Mouse (Mus musculus) limb, embryonic 15.5 days (tissue): ENCODE measurements around the gene Cisd3. TPM values are rescaled to one million over a fixed set of nuclear protein-coding genes. Genes with fewer than 3 reads are reported as not detected.
A peak's percentile ranks its signal among the peaks of the same experiment; 100 is the strongest.

Experiments used
- ATAC-seq: fragments of 200-750 bp; cut with Nextera tagmentation; 2 replicates; pipeline ENCODE4 v1.8.0; 2017; ENCODE audit warnings: low read depth, moderate TSS enrichment; ENCODE audit not compliant: insufficient number of reproducible peaks, low FRiP score, low TSS enrichment
- H3K27ac ChIP-seq: fragments of 300-500 bp; sonication (generic); 2 replicates; pipeline ENCODE4 v1.5.1; 2015; ENCODE audit warnings: moderate library complexity, mild to moderate bottlenecking, inconsistent platforms
- H3K27me3 ChIP-seq: fragments of 300-500 bp; sonication (generic); 2 replicates; pipeline ENCODE4 v1.6.1; 2015; ENCODE audit warnings: inconsistent platforms
- H3K36me3 ChIP-seq: fragments of 300-500 bp; sonication (generic); 2 replicates; pipeline ENCODE4 v1.6.1; 2015; ENCODE audit warnings: inconsistent platforms
- H3K4me1 ChIP-seq: fragments of 300-500 bp; sonication (generic); 2 replicates; pipeline ENCODE4 v1.6.1; 2015; ENCODE audit warnings: inconsistent platforms
- H3K4me2 ChIP-seq: fragments of 300-500 bp; sonication (generic); 2 replicates; pipeline ENCODE4 v1.6.1; 2015; ENCODE audit warnings: mild to moderate bottlenecking, inconsistent platforms
- H3K4me3 ChIP-seq: fragments of 300-500 bp; sonication (generic); 2 replicates; pipeline ENCODE4 v1.5.1; 2015; ENCODE audit warnings: mild to moderate bottlenecking, inconsistent platforms
- H3K9ac ChIP-seq: fragments of 300-500 bp; sonication (generic); 2 replicates; pipeline ENCODE4 v1.6.1; 2015; ENCODE audit warnings: inconsistent platforms
- H3K9me3 ChIP-seq: fragments of 300-500 bp; sonication (generic); 2 replicates; pipeline ENCODE4 v1.6.1; 2016; ENCODE audit warnings: inconsistent platforms
- WGBS: fragments of 180-500 bp; shearing (Covaris S2); methylation state at CpG from one replicate; pipeline ENCODE4 v1.1.7; 2015; 5-methylcytosine and 5-hydroxymethylcytosine counted together
- polyA plus RNA-seq: library from polyadenylated mRNA; unstranded; fragments of >200 nt; fragmentation: Nextera tagmentation; extraction: Ambion mirVana; gene quantifications from 2 replicates; pipeline ENCODE4 v1.2.1, GENCODE M21; 2015

The Cisd3 gene
- polyA plus RNA-seq, 1 experiment from 2014 or later: 13.5 TPM

DNA sequence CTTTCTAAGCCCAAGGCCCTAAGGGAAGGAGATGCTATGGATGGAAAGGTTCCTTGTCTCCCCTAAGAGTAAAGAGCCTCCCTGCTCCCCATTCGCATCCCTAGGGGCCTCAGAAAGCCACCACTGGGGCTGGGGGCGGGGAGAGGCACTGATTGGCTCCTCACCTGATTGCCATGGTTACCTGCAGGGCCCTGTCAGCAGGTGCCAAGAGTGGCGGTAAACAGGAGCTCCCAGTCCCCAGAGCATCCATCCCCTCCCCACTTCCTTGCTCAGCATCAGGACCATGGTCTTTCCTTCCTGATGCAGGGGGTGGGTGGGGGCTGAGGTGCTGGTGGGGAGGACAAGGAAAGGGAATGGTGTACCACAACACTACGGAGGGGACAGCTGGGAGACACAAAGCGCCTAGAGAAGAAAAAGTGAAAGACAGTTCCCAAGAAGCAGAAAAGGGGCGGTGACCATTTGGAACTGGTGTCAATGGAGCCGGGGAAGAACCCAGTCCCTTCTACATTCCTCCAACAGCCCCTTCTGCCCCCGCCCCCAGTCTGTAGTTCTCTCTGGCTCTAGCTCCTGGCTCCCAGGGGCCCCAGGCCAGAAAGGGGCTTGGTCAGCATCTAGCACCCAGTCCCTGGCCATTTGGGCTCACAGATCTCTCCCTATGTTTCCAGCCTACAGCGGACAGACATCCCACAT, 10.2 kb downstream of the Cisd3 start:
- peaks cover 51% of the 10 kb centered on the region for H3K4me1 ChIP-seq
- 0 out of 2 replicates have a peak overlapping the region, but pooled peaks have one; percentile 8 for H3K9ac ChIP-seq
- H3K4me3 ChIP-seq: no peak overlapping the region
- WGBS: 48% methylated on average over 9 of the region's 9 CpGs
- peaks cover 25% of the 10 kb centered on the region for H3K36me3 ChIP-seq
- no peaks in the 10 kb centered on the region for H3K27me3 ChIP-seq
- no peak for ATAC-seq
- no peaks in the 10 kb centered on the region for H3K9me3 ChIP-seq
- peak overlapping the region; percentile 21 for H3K4me2 ChIP-seq
- peak overlapping the region; percentile 73 for H3K27ac ChIP-seq

DNA sequence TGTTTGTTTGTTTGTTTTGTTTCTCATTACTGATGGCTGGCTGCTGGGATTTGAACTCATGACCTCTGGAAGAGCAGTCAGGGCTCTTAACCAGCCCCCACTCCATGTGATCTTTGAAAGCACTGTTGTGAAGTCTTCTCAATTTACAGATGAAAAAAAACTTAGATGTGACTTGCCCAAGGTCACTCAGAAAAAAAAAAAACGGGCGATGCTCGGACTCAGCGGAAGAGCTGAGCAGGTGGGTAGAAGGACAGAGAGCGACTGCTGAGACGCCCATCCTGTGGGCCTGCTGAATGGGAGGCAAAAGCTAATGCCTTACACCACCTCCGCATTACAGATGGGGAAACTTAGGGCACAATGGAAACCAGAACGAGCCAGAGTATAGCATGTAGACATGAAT, 11.0 kb downstream of the Cisd3 start:
- H3K36me3 ChIP-seq: peaks cover 17% of the 10 kb centered on the region
- WGBS: 71% methylated on average over 8 of the region's 8 CpGs
- ATAC-seq: no peak
- no peak overlapping the region for H3K4me2 ChIP-seq
- no peak overlapping the region for H3K4me3 ChIP-seq
- peaks cover 60% of the 10 kb centered on the region for H3K4me1 ChIP-seq
- no peaks in the 10 kb centered on the region for H3K9me3 ChIP-seq
- H3K27me3 ChIP-seq: no peaks in the 10 kb centered on the region
- H3K9ac ChIP-seq: no peak overlapping the region
- no peak overlapping the region for H3K27ac ChIP-seq

DNA sequence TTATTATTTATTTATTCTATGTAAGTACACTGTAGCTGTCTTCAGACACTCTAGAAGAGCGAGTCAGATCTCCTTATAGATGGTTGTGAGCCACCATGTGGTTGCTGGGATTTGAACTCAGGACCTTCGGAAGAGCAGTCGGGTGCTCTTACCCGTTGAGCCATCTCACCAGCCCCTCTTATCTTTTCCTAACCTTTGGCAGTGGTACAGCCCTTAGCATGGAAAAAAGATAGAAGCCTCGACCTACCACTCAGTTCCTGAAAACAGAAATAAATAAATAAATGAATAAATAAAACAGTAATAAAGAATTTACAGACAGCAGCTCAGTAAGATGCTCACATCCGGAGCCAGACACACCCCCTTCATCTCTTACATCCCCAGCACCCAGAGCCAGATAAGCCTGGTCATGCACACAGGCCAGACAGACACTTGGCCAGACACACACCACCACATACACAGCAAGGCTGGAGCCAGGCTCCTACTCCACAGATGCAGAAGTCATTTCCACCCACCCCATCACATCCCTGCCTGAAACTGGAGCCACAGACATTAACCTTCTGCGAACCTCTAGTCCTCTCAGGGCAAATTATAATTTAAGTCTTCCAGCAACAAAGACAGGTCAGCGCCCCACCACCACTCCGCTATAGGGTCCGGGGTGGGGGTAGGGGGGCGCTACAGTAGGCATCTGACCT, 11.7 kb downstream of the Cisd3 start:
- peak overlapping the region; percentile 83 for H3K4me2 ChIP-seq
- peak overlapping the region; percentile 93 for H3K9ac ChIP-seq
- H3K9me3 ChIP-seq: no peaks in the 10 kb centered on the region
- H3K4me3 ChIP-seq: peak overlapping the region; percentile 90
- H3K27me3 ChIP-seq: no peaks in the 10 kb centered on the region
- no peak for ATAC-seq
- H3K4me1 ChIP-seq: peaks cover 65% of the 10 kb centered on the region
- peaks cover 10% of the 10 kb centered on the region for H3K36me3 ChIP-seq
- 47% methylated on average over 11 of the region's 11 CpGs for WGBS
- H3K27ac ChIP-seq: peak overlapping the region; percentile 98

DNA sequence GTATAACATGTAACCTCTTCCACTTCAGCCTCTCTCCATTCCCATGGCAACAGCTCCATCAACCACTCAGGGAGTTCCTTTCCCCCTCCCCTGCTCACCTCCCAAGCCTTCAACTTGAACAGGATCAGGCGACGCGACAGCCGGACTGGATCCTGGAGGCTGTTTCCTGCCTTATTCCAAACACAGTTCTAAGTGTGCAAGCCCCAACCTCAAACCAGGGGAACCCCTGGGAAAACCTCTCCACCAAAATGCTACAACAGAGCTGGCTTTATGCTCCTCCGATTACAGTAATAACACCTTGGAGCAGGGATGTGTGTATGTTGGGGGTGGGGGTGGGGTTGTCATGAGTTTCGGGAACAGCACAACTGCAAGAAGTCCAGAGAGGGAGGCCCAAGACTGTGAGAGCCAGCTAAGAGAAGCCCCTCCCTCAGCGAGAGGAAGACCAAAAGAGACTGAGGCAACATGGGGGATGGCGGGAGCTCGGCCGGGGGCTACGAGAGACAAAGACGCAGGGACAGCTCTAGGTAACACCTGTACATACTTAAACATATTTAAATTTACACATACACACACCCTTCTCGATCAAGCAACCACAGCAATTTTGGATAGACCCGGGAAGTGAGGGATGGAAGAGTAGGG, 12.4 kb downstream of the Cisd3 start:
- Histone ChIP-seq H3K9me3 (no peaks in the 10 kb centered on the region), H3K4me1 (peaks cover 65% of the 10 kb centered on the region), H3K4me3 (peak overlapping the region; percentile 90), H3K27ac (peak overlapping the region; percentile 98), H3K27me3 (no peaks in the 10 kb centered on the region), H3K4me2 (peak overlapping the region; percentile 83), H3K9ac (peak overlapping the region; percentile 93), H3K36me3 (peaks cover 4% of the 10 kb centered on the region; the same call in 1 of the 2 replicates)
- ATAC-seq: no peak
- WGBS: under 1% methylated on average over 14 of the region's 14 CpGs

DNA sequence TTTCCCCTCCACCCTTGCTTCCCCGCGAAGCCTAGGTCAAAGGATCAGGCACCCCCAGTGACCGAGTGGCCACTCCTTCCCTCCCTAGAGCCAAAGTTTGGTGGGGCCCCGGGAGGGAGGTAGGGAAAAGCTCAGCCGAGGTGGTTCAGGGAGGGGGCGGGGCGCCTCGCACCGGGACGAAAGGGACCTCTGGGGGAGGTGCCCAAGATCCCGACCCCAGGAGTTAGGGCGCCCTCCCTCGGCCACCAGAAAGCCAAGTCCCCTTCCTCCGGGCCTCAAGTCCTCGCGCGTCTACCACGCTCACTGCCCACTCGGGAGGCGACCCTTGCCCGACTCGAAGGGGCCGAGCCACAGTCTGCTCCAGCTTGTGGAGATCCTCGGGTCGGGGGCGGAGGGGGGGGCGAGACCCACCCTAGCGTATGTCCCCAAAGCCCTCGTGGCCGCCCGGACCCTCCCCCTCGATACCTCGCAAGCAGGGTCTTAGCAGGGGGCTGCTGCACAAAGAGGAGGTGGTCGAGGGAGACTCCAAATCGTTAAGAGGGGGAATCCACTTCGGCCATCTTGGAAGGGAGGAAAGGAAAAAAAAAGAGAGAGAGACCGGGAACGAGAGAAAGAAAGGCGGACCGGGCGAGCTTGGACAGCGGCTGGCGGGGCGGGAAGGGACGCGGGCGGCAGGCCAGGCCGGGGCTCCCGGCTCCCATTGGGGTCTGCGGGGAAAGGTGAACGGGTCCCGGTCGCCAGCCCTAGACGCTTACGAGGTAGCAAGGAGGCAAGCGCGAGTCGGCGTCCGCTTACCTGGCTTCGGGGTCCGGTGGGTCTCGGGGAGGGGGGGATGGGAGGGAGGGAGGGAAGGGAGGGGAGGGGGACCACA, 13.3 kb downstream of the Cisd3 start:
- Histone ChIP-seq H3K27me3 (no peaks in the 10 kb centered on the region), H3K9ac (peak overlapping the region; percentile 93), H3K36me3 (no peaks in the 10 kb centered on the region; the same call in 1 of the 2 replicates), H3K4me1 (peaks cover 64% of the 10 kb centered on the region), H3K4me3 (peak overlapping the region; percentile 90), H3K9me3 (no peaks in the 10 kb centered on the region), H3K27ac (peak overlapping the region; percentile 98), H3K4me2 (peak overlapping the region; percentile 83)
- WGBS: under 1% methylated on average over 54 of the region's 63 CpGs
- ATAC-seq: no peak

DNA sequence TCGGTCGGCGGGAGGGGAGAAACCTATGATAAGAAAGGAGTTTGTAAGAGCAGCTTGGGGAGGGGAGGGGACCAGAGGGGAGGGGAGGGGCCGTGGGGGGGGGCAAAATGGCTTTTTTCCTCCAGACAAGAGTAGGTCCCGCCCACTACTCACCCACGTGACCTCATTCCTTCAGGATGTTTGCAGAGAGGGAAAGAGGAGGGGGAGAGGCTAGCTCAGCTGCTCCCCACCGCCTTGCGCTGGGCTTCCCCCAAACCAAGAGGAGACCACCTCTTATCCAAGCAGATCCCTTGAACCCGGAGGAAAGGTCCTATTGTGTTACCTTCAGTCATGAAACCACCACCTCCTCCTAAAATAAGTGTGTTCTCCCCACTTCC, 14.0 kb downstream of the Cisd3 start:
- Histone ChIP-seq H3K27ac (peak overlapping the region; percentile 98), H3K4me3 (peak overlapping the region; percentile 90), H3K4me1 (peaks cover 63% of the 10 kb centered on the region), H3K9ac (peak overlapping the region; percentile 93), H3K4me2 (peak overlapping the region; percentile 83), H3K36me3 (peaks cover 1% of the 10 kb centered on the region; the same call in 1 of the 2 replicates), H3K9me3 (no peaks in the 10 kb centered on the region), H3K27me3 (no peaks in the 10 kb centered on the region)
- 0% methylated on average over 2 of the region's 9 CpGs for WGBS
- ATAC-seq: peak; percentile 49; the same call in 1 of the 2 replicates

DNA sequence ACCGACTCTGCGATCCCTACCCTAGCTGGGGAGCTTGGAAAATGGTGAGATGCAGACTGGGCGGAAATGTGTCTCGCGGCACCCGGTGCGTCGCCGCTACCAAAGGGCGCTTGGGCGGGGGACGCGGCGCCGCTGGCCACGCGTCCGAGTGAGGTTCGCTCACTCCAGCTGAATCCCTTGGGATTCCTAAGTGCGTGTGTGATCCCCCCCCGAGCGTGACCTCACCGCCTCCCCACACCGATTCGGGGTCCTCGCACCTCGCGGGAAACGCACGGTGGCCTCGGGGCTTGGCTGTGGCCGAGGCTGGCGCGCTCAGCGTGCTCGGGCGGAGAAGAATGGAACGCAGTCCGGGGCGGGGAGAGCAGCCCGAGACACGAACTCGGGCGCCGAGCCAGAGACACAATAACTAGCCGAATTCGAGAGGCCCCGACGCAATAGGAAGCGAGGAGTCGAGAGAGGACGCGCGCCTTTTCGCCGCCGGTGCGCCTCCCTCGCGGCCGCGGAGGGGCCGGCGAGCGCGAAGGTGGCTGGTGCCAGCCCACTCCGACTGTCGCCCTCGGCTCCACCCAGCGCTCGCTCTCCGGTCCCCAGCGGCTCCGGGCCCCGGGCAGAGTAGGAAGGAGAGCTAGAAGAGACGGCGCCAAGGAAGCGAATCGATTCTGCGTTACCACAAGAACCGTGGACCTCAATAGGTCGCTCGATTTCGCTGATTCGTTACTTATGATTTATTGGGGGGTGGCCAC, 14.5 kb downstream of the Cisd3 start, which contains the start of gene Pcgf2:
Gene Pcgf2 (minus strand): TSS at position 495 of the 743 bp plus-strand sequence.
- no peak for ATAC-seq
- peak within 1 kb of the TSS; percentile 98 for H3K27ac ChIP-seq
- WGBS: under 1% methylated on average over 85 of the region's 85 CpGs
- H3K4me1 ChIP-seq: peaks cover 57% of the 10 kb centered on the region
- H3K9me3 ChIP-seq: no peaks in the 10 kb centered on the region
- H3K36me3 ChIP-seq: peaks cover 6% of the 10 kb centered on the region; the same call in 1 of the 2 replicates
- peak within 1 kb of the TSS; percentile 93 for H3K9ac ChIP-seq
- peak within 1 kb of the TSS; percentile 83 for H3K4me2 ChIP-seq
- H3K27me3 ChIP-seq: no peaks in the 10 kb centered on the region
- H3K4me3 ChIP-seq: peak within 1 kb of the TSS; percentile 90

DNA sequence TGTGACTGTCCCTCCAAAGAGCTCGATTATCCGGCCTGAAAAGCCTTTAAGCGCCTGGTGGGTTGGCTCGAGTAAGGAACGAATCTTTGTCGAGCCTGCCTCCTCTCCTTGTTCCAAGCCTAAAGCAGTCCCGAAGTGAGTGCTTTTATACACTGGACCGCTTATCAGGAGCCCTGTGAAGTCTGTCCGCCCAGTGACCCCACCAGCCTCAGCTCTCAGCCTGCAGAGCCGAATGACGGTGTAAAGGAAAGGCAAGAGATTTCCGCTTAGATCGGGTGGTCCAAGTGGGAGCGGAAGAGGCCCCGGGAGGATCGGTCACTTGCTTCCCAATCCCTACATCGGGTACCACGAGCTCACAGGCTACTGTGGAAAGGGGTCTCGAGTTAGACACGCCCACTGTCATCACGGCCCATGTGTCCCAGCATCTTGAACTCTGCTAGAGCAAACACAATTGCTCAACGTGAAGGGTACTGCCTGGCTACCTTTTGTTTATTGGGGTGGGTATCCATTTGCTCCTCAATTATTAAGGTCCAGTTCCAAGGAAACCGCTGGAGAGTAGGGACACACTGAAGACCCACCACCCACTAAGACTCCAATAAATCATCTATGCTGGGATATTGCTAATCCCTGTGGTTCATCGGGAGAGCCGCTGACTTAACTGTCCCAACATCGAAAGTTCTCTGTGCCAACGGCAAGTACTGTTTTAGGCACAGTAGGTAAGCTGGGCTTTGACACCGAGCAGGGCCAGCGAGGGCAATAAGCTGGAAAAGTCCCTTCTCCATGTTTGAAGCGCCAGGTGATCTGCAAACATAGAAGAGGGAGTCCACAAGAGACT, 15.3 kb downstream of the Cisd3 start:
- WGBS: 17% methylated on average over 30 of the region's 30 CpGs
- Histone ChIP-seq H3K9ac (peak overlapping the region; percentile 82), H3K4me1 (peaks cover 49% of the 10 kb centered on the region), H3K9me3 (no peaks in the 10 kb centered on the region), H3K27ac (peak overlapping the region; percentile 98), H3K4me2 (peak overlapping the region; percentile 83), H3K4me3 (peak overlapping the region; percentile 90), H3K36me3 (peaks cover 6% of the 10 kb centered on the region), H3K27me3 (no peaks in the 10 kb centered on the region)
- no peak for ATAC-seq

DNA sequence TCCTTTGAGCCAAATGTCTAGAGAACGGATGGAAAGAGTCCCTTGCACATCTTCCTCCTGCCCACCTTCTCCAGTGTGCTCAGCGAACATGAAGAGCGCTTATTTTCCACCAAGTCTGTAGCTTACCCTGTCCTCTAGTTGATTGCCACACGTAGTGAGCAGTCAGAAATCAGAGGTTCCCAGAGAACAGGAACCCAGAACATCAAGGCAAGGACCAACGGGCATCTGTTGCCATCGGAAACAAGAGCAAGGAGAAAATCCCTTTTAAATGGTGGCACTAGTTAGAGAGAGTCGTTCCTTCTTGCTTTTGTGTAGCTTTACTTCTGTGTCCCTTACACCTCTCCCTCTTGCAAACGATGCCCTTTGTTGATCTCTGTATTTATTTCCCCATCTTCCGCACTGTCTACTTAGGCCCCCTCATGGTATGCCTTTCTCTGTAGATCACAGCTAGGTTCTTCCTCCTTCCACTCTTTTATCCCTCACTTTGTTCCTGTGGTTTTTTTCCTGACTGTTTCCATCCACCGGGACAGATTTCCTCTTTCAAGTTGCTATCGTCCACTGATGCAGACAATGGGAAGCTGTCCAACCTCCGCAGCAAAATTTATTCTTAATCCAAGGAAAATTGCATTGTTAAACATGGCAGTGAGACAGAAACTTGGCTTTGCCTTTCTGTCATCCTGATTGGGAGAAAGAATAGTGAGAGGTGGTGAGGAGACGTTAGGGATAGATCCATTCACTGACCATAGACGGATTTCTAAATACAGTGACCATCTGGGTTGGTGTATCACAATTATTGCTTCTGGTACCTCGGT, 16.2 kb downstream of the Cisd3 start:
- Histone ChIP-seq H3K4me1 (peaks cover 41% of the 10 kb centered on the region), H3K9ac (0 out of 2 replicates have a peak overlapping the region, but pooled peaks have one; percentile 48), H3K4me3 (peak overlapping the region; percentile 90), H3K27me3 (no peaks in the 10 kb centered on the region), H3K36me3 (peaks cover 15% of the 10 kb centered on the region), H3K9me3 (no peaks in the 10 kb centered on the region), H3K4me2 (peak overlapping the region; percentile 83), H3K27ac (peak overlapping the region; percentile 89; the same call in 1 of the 2 replicates)
- 54% methylated on average over 15 of the region's 15 CpGs for WGBS
- no peak for ATAC-seq
